Mouse (Mus musculus) leukemia stem cell, adult 10-12 weeks (primary cell): ENCODE measurements around the gene Gm9913. TPM values are rescaled to one million over a fixed set of nuclear protein-coding genes. Genes with fewer than 3 reads are reported as not detected.

ENCODE experiments used
- polyA plus RNA-seq: library from polyadenylated mRNA; stranded (reverse); fragments of >175 nt; gene quantifications from 2 replicates; pipeline ENCODE4 v1.2.3, GENCODE M21; 2012; ENCODE audit warnings: low replicate concordance

Gene Gm9913
- not detected in 2 replicates for polyA plus RNA-seq

GRCm38 (mm10) chr2:125505006-125505745 is at the start of gene Gm9913:
TSS of gene Gm9913 (plus strand) at chr2:125505089.

GRCm38 (mm10) chr2:125507893-125508292 is 3.0 kb downstream of the Gm9913 start, which contains the start of gene Fbn1:
TSS of gene Fbn1 (minus strand) at chr2:125507993.

Other genes with a start within 250 kb of the Gm9913 start
- 0.11 and 0.19 TPM in 2 replicates for gene Fbn1, start 2.9 kb downstream of the Gm9913 start, polyA plus RNA-seq
- gene Cep152, start 120.0 kb downstream of the Gm9913 start, polyA plus RNA-seq: 1.3 and 2.2 TPM in 2 replicates
- 30.7 and 38.0 TPM in 2 replicates for gene Eid1, start 168.0 kb downstream of the Gm9913 start, polyA plus RNA-seq
- gene Shc4, start 219.1 kb downstream of the Gm9913 start, polyA plus RNA-seq: 0.50 and 1.4 TPM in 2 replicates